Mouse (Mus musculus) large intestine, adult 2 months (tissue): Measurements from ENCODE around the gene Fkbp1a. TPM values are rescaled to one million over a fixed set of nuclear protein-coding genes. Genes with fewer than 3 reads are reported as not detected.

Source experiments
- DNase-seq: peaks from one replicate; pipeline ENCODE4 v3.0.0-alpha.2; 2012; ENCODE audit warnings: low read depth, low spot score
- WGBS: fragments of 180-500 bp; shearing (Covaris S2); methylation state at CpG from one replicate; pipeline ENCODE4 v1.1.7; 2018; 5-methylcytosine and 5-hydroxymethylcytosine counted together
- polyA plus RNA-seq: library from polyadenylated mRNA; depleted of rRNA; stranded (reverse); fragments of >200 nt; gene quantifications from 2 replicates; pipeline ENCODE4 v1.2.3, GENCODE M21; 2012

Gene Fkbp1a
- polyA plus RNA-seq, 1 experiment: 98.9 TPM

DNA sequence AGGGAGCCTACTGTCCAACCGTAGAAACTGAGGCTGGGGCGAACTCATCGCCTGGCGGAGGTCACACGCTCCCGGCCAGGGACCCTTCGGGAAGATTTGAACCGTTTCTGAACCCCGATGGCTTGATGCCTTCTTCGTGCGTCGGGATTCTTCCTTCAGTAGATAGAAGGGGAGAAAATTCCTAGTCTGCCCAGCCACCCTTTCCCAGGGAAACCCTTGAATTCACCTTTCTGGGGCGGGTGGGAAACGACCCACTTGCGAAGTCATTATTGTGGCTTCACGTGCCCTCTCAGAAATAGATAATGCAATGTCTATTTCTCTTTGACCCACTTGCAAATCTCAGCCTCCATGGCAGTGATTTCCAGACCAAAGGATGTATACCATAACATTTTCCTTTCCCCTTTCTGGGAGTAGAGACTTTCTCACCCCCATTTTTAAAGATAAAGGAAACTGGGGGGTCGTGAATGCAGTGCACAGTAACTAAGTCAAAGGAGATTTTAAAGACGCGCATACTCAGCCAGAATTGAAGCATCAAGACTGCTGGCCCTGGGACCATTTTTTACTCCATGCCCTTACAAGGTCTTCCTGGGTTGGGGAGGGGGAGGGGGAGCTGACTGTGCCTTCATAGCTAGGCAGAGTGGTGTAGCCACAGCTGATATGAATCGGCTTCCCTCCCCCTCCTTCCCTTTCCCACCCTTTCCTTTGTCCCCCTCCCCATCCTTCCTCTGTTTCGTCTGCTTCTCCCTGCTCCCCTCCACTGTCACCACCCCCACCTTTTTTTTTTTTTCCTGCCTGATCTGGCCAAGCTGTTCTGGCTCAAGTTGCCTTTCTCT is 996 bp downstream of the Fkbp1a start:
- 4% methylated on average over 21 of the region's 21 CpGs for WGBS
- DNase-seq: no peak

DNA sequence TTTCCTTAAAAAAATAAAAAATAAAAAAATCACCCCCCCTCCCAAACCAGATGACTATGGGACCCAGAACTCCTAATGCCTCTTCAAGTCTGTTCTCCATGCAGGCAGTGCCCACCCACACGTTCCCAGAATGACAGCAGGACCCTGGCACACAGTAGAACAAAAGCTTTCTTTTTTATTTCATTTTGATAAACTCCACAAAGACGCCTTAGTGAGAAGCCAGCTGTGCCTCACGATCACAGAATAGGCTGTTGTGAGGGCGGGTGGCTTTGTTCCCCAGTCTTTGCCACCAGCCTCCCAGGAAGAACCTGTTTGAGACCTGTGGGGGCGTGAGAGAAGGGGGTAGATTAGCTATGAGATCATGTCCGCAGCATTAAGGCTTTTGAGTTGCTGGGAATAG is 2.4 kb downstream of the Fkbp1a start:
- no peak for DNase-seq

DNA sequence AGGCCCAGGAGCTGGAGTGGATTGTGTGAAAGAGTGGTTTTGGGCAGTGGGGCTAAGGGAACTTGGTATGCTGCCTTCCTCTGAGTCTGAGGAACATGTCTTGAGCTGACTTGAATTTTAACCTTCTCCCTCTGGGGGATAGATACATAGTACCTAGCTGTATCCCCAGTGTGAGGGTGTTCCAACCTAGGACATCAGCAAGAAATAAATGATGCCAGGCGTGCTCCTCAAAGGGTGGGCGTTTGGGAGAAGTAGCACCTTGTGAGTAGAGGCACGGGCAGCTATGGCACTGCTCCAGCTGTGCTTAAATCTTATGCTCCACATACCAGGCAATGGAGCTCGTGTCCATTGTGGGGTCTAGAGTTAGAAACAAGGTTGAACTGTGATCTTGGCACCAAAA is 4.3 kb downstream of the Fkbp1a start:
- WGBS: 89% methylated on average over 4 of the region's 4 CpGs
- DNase-seq: no peak

More for the DNA sequence above, 2.4 kb downstream of the Fkbp1a start:
- 76% methylated on average over 6 of the region's 6 CpGs for WGBS

DNA sequence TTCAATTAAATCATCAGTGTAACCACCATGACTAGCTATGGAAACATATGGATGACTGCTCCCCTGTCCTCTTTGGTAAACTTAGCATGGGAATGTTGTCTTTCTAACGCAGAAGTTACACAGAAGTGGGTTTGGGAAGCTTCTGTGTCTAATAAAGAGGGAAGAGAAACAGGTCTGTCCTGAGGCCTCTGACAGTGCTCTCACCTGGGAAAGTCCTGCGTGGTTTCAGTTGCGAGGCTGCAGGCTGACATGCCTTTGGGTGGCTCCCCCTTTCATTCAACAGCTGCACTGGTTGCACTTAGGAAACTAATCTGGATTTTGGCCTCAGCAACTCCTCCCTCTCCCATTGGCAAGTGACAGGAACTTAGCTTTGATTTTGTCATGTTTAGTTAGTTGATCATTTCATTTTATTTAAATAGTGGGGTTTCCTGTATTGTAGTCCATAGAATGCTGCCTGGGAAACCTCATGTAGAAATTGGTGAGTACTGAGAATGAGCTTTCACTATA is 7.4 kb downstream of the Fkbp1a start:
- no peak for DNase-seq
- 76% methylated on average over 3 of the region's 3 CpGs for WGBS

DNA sequence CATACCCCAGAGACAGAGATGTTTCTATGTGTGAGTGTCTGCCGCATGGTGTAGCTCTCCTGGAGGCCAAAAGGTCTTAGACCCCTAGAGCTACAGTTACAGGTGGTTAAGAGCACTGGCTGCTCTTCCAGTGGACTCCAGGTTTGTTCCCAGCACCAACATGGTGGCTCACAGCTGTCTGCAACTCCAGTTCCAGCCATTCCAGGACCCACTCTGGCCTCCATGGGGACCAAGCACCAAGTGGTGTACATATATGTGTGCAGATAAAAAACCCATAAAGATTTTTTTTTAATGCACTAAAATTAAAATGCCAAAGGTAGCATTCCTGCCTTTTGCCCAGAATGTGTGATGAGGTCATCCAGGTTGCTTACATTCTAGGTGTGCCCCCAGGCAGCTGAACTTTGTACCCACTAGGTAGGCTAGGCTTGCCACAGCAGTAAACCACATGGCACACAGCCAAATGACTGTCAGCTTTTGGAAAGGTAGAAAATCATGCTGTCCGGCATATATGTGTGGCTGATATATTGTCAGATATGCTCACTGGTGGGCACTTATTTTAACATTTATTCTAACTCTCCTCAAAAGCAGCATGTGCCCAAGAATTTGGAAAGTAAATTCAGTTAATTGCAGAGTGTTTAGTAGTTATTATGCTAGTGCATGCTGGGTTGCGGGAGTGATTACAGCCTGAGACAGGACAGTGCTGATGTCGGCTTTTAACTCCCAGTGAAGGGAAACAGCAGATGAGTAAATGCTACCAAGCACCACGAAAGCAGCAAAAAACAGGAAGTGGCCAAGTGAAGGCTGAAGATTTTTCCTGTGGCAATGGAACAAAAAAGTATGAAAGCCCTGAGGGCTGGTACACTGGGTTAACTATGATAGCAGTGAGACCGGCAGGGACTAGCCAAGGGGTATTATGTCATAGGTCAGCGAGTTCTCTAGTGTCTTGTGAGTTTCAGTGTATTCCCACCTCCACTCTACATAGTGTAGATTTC is 20.9 kb downstream of the Fkbp1a start:
- peak; percentile 99 for DNase-seq
- 35% methylated on average over 7 of the region's 7 CpGs for whole genome bisulfite sequencing

DNA sequence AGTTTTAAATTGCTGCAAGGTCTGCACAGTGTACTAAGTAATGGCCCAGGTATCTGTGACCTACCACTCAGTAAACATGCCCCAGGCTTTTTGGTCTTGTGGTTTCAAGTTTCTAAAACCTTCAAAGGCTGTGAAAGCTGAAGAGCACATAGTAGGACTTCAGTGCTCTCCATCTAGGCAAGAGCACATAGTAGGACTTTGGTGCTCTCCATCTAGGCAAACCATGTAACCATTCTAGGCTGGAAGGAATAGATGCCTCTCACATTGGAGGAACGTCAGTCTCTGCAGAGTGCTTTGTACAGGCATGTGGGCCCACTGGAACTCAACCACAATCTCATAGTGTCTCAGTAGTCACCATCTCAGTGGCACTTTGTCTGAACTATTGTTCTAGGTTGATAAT is 21.7 kb downstream of the Fkbp1a start:
- no peak for DNase-seq
- WGBS: 93% methylated on average over 1 of the region's 1 CpGs

DNA sequence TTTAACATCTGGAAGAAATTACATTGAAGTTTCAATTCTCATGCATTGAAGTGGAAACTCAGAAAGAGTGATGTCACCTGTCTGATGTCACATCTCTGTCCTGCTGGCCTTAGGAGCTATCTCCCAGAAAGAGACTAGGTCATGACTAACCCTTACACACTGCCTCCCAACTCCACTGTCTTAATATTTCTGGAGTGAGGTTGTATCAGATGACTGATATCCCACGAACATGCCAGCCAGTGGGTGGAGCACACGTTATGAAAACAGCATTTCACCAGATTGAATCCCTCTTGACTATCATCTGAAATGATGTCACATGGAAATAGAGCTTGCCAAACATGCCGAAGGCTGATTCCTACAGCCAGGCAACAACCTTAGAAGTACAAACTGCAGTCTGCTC is 22.7 kb downstream of the Fkbp1a start:
- WGBS: 41% methylated on average over 3 of the region's 3 CpGs
- no peak for DNase-seq

DNA sequence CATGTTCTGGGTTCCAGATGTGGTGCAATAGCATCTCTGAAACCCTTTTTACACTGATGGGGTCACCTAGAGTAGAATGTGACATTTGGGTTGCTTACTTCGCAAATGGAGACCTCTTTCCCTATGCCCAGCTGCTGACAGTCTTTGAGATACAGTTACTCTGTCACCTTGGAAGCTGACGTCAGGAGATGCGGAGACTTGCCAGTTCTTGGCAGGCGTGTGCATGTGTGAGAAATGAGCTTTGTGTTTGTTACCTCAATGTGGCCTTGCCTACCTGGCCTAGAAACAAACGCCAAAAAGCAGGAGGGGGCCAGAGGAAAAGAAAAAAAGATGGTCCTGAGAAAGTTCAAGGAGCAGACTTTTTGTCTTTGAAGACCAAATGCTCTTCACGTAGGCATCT is 24.6 kb downstream of the Fkbp1a start:
- DNase-seq: no peak
- 88% methylated on average over 6 of the region's 6 CpGs for WGBS

DNA sequence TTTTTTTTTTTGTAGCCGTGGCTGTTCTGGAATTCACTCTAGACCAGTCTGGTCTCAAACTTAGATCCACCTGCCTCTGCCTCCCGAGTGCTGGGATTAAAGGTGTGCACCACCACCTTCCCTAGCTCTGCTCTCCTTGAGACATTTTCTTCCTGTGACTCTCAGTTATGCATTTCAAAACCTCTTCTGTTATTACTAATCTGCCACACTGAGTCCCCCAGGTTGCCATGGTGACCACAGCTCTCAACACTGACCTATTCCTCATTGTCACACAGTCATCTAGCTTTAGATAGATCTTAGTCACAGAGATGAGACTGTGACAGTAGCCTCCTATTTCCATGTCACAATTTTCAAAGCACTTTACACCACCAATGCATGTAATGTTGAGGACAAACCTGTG is 27.2 kb downstream of the Fkbp1a start:
- WGBS: 77% methylated on average over 2 of the region's 2 CpGs

DNA sequence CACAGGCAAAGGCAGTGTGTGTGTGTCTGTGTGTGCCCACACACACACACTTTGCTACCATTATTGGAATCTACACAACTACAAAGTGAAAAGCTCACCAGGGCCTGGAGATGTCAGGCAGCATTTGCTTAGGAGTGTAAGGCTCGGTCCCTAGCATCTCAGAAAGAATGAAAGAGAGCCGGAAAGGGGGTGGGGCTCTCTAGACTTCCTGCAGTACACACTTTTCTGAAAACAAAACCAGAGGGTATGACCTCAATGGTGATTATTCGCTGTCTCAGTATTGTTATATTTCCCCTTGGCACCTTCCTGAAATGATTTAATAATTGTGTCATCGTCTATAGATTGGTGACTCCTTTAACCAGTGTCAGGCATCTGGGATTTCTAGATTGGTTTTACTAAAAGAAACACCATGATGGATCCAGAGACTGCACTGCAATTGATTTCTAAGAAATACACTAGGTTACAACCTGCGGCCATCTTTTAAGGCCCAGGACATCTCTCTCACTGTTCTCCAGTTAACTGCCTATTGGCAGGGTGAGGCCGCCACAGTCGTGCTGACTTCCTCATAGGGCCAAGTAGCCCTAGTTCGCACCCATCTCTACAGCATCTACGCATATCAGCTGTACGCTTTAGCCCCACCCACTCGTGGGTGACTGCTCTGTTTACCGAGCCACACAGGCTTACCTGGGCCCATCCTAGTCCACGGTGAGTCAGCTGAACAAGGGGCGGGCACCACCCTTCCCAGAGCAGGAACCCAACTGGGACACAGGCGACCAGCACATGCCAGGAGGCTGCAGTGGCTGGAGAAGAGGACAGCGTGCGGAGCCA is 29.8 kb downstream of the Fkbp1a start, which contains the start of gene Sdcbp2:
Gene Sdcbp2 (plus strand): TSS at position 750 of the 828 bp plus-strand sequence.
- 25% methylated on average over 17 of the region's 17 CpGs for WGBS
- DNase-seq: peak; percentile 96

More for the DNA sequence above, 27.2 kb downstream of the Fkbp1a start:
- no peak for DNase-seq

DNA sequence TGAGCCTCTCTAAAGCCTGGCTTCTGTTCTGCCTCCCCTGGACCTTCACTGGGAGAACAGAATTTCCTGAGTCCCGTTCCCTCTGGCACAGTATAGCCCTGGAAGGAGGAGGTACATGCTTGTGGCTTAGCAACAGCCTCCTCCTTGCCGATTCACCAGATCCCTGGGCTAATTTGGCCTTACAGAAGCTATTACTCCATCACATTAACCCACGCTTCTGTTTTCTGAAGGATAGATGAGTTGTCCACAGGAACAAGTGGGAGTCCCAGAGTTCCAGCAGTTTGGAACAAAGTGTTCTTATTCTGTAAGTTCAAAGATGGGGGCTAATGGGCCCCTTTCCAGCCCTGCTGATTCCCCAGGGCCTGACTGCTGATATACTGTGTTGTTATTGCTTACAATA is 31.4 kb downstream of the Fkbp1a start:
- 69% methylated on average over 3 of the region's 3 CpGs for WGBS
- no peak for DNase-seq

DNA sequence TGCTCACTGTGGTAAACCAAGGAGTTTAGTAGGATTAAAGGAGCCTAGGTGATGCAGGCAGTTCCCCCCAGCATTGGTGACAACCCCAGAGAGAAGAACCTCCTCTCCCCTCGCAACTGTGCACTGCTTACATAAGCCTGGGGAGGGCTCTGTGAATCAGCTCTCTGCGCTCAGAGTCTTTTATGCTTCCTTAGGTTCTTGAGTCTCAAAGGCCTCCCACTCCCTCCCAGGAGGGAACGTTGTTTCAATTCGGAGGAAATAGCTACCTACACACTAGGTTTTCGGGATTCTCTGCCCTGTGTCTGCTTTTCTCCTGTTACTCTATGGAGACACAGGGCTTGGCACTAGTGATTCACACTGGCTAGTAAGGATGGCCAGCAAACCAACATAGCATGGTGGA is 32.3 kb downstream of the Fkbp1a start:
- no peak for DNase-seq
- 86% methylated on average over 5 of the region's 5 CpGs for WGBS

DNA sequence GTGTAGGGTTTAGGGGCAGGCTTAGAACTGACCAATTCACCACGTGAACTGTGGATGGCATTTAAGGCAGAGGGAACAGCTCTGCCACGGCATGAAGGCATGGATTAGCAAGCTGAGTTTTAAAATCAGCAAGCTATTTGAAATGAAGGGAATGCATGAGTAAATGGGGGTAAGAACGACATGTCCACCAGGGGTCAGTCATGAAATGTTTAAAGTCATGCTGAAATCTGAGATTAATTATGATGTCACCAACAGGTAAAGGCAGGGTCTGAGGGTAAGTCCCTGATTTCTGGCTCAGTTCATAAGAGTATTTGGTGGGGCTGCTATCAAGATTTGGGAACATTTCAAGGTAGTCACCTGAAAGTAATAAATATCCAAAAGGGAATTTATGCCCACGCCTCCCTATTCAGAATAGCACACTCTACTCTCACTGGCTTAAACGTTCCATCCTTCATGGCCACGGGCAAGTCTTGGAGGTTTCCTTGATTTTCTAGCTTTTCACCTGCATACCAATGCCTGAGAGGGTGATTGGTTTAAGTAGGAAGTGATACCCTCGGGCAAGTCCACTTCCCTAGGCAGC is 32.9 kb downstream of the Fkbp1a start:
- DNase-seq: no peak
- 19% methylated on average over 7 of the region's 7 CpGs for WGBS

DNA sequence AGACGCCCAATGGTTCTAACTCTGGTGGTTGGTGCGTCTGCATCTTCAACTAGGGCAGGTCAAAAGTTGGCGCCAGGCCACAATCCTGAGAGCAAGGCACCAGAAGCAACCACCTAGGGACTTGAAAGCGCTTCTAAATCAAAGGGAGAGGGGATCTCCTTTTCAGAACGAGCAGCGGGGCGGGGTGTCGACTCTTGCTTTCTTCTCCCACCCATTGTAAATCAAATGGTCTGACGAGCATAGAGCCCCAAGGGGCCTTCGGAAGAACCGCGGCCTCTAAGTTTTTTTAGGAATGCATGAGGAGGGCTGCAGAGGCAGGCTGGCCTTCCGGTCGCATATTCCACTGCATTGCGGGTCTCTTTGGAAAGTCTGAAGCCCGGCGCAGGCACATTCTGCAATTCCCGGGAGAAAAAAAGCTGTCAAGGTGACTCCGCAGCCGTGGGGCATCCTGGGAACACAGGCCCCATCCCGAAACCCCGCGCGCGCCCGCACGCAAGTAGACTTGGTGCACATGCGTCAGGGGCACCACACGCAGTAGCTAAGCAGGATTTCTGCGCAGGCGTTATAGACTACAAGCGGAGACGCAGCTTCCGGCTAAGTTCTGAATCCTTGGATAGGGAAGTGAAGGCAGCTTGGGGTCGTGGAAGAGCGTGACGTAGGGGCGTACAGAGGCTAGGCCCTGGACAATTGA is 33.6 kb downstream of the Fkbp1a start:
- no peak for DNase-seq
- WGBS: 1% methylated on average over 38 of the region's 38 CpGs

DNA sequence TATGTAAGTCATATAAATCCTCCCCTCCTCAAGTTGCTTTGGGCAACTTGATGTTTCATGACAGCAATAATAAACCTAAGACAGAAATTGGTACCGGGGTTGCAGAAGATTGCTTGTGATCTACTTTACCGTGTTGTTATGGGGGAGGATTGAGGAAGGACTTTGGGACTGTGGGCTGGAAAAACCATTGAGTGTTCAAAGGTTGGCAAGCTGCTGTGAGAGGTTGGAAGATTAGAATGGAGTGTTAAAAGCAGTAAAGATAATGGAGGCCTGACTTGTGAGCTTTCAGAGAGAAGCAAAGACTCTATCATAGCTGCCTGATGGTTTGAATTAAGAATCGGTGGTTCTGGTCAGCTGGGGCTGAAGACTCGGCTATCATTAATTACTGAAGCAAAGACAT is 36.9 kb downstream of the Fkbp1a start:
- WGBS: 52% methylated on average over 4 of the region's 4 CpGs

DNA sequence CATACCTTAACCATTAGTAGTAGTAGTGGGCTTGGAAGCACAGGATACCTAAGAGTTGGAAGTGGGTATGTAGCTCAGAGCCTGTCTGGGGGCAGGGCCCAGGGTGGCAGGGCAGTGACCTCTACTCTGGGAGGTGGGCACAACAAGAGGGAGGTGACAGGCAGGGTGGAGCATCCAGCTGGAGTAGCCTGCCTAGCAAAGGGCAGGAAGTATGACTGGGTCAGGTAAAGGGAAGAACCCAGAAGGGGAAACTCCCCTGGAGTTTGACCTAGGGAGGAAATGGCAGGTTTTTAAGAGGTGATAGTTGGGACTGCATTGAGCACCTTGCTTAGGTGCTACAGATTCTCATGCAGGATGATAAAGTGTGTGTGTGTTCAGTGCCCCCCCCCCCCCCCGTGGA is 38.7 kb downstream of the Fkbp1a start:
- DNase-seq: no peak
- 26% methylated on average over 1 of the region's 1 CpGs for WGBS

More for the DNA sequence above, 36.9 kb downstream of the Fkbp1a start:
- DNase-seq: no peak

DNA sequence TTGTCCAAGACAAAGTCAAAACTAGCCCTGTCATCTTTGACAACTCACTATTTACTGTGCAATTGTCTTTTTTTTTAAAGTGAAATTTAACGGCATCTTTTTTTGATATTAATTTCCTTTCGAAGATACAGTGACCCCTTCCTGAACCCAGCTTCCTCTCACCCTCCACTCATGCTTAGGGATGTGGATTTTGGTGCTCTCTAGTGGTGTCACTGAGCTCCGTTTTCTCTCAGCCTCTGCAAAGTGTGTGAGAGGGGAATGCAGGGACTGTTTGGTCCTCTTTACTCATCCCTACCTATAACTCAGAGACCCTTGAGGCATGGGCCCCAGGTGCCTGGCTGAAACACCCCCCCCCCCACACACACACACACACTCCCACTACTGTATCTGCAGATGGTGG is 43.7 kb downstream of the Fkbp1a start:
- WGBS: 48% methylated on average over 3 of the region's 3 CpGs
- no peak for DNase-seq

DNA sequence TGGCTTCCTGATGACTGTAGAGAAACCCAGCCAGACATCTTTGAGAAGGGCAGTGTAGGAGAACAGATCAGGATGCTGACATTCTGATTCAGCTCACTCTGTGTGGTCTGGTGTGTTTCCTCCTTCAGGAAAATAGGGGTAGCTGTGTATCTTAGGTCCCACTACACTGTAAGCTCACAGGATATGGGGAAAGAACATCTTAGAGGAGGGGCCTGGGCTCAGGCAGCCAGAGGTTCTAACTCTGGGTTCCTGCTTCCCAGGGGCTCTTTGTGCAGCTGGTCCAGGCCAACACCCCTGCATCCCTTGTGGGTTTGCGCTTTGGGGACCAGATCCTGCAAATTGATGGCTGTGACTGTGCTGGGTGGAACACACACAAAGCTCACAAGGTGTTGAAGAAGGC is 44.5 kb downstream of the Fkbp1a start:
- no peak for DNase-seq
- WGBS: 85% methylated on average over 1 of the region's 1 CpGs

DNA sequence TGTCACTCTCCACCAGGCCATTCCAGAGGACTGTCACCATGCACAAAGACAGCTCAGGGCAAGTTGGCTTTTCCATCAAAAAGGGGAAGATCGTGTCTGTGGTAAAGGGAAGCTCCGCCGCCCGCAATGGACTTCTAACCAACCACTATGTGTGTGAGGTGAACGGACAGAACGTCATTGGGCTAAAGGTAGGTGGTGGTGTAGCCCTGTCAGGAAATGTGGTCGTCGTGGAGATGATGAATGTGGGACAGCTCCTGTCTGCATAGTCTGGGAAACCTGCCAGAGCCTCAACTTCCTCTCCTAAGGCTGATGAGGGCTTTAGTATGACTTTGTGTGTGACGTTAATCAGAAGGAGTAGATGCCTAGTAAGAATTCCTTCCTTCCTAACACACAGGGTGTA is 45.0 kb downstream of the Fkbp1a start:
- no peak for DNase-seq
- WGBS: 67% methylated on average over 9 of the region's 9 CpGs
